Mouse (Mus musculus) lung, postnatal 4 days (tissue): ENCODE results near the gene Birc7.

Experiments
- DNase-seq, 2 experiments: peaks; one replicate each; pipeline ENCODE4 v3.0.0; 2021

The Birc7 gene

GRCm38 (mm10) chr2:180905556-180906221, 23.1 kb upstream of the Birc7 start:
- DNase-seq = no peak

GRCm38 (mm10) chr2:180910928-180911327, 17.9 kb upstream of the Birc7 start:
- DNase-seq = no peak

- DNase-seq = no peak
Measured at GRCm38 (mm10) chr2:180915886-180916433, 12.9 kb upstream of the Birc7 start.

GRCm38 (mm10) chr2:180919913-180920809, 8.7 kb upstream of the Birc7 start:
- peak in 1 of 2 experiments; percentile 14 for DNase-seq

GRCm38 (mm10) chr2:180920810-180921400, 7.9 kb upstream of the Birc7 start, which contains the start of gene Ythdf1:
Gene Ythdf1 (minus strand): TSS chr2:180920949.
- peak; percentile 98 to 99 for DNase-seq

- DNase-seq = no peak
Measured at GRCm38 (mm10) chr2:180922739-180923138, 6.1 kb upstream of the Birc7 start.

- DNase-seq = peak; percentile 56 to 77
Measured at GRCm38 (mm10) chr2:180925176-180925575, 3.6 kb upstream of the Birc7 start.

- no peak for DNase-seq
Measured at GRCm38 (mm10) chr2:180932418-180932817, 3.6 kb downstream of the Birc7 start.

GRCm38 (mm10) chr2:180940187-180940586, 11.4 kb downstream of the Birc7 start:
- DNase-seq = no peak

GRCm38 (mm10) chr2:180941869-180942268, 13.0 kb downstream of the Birc7 start:
- no peak for DNase-seq

- no peak for DNase-seq
Measured at GRCm38 (mm10) chr2:180949947-180950346, 21.1 kb downstream of the Birc7 start.

- peak in 1 of 2 experiments; percentile 56 for DNase-seq
Measured at GRCm38 (mm10) chr2:180952731-180953171, 23.9 kb downstream of the Birc7 start.

GRCm38 (mm10) chr2:180953638-180954037, 24.8 kb downstream of the Birc7 start:
- no peak for DNase-seq

GRCm38 (mm10) chr2:180954061-180955047, 25.5 kb downstream of the Birc7 start, which contains the start of gene Nkain4:
Gene Nkain4 (minus strand): TSS chr2:180954699.
- DNase-seq = peak; percentile 63 to 88

GRCm38 (mm10) chr2:180959605-180960004, 30.8 kb downstream of the Birc7 start:
- no peak for DNase-seq

- DNase-seq = no peak
Measured at GRCm38 (mm10) chr2:180960187-180960586, 31.4 kb downstream of the Birc7 start.

- DNase-seq = no peak
Measured at GRCm38 (mm10) chr2:180962616-180963308, 33.9 kb downstream of the Birc7 start.

GRCm38 (mm10) chr2:180963956-180964355, 35.1 kb downstream of the Birc7 start:
- DNase-seq = peak; percentile 73 to 82

GRCm38 (mm10) chr2:180966092-180966882, 37.5 kb downstream of the Birc7 start:
- peak in 1 of 2 experiments; percentile 31 for DNase-seq
